Mouse (Mus musculus) forebrain, embryonic 11.5 days (tissue): Measurements from ENCODE around the gene Trhr2. TPM values are rescaled to one million over a fixed set of nuclear protein-coding genes. Genes with fewer than 3 reads are reported as not detected.

Experiments used
- ATAC-seq: fragments of 200-750 bp; cut with Nextera tagmentation; replicated peaks from 2 replicates; pipeline ENCODE4 v1.8.0; 2017; ENCODE audit warnings: moderate TSS enrichment; ENCODE audit not compliant: low FRiP score
- DNase-seq: peaks from one replicate; pipeline ENCODE4 v3.0.0-alpha.2; 2017; ENCODE audit warnings: low spot score
- H3K27ac ChIP-seq: fragments of 300-500 bp; sonication (generic); 2 replicates; pipeline ENCODE4 v1.5.1; 2014; ENCODE audit warnings: low read depth, low read length
- H3K27me3 ChIP-seq: fragments of 300-500 bp; sonication (generic); 2 replicates; pipeline ENCODE4 v1.6.1; 2014; ENCODE audit warnings: mild to moderate bottlenecking, low read length, mixed read lengths; ENCODE audit not compliant: control insufficient read depth, insufficient read depth
- H3K36me3 ChIP-seq: fragments of 300-500 bp; sonication (generic); 2 replicates; pipeline ENCODE4 v1.6.1; 2014; ENCODE audit warnings: mild to moderate bottlenecking, low read length, moderate library complexity, mixed read lengths; ENCODE audit not compliant: control insufficient read depth, insufficient read depth
- H3K4me1 ChIP-seq: fragments of 300-500 bp; sonication (generic); replicated peaks from 2 replicates; pipeline ENCODE4 v1.6.1; 2014; ENCODE audit warnings: low read length, mixed read lengths; ENCODE audit not compliant: control insufficient read depth, insufficient read depth
- H3K4me2 ChIP-seq: fragments of 300-500 bp; sonication (generic); 2 replicates; pipeline ENCODE4 v1.6.1; 2014; ENCODE audit warnings: low read depth, mild to moderate bottlenecking, low read length, moderate library complexity, mixed read lengths; ENCODE audit not compliant: severe bottlenecking
- H3K4me3 ChIP-seq: fragments of 300-500 bp; sonication (generic); 2 replicates; pipeline ENCODE4 v1.5.1; 2014; ENCODE audit warnings: low read depth, low read length
- H3K9ac ChIP-seq: fragments of 300-500 bp; sonication (generic); 2 replicates; pipeline ENCODE4 v1.6.1; 2014; ENCODE audit warnings: low read length
- H3K9me3 ChIP-seq: fragments of 300-500 bp; sonication (generic); 2 replicates; pipeline ENCODE4 v1.6.1; 2016; ENCODE audit warnings: low read length, mixed read lengths; ENCODE audit not compliant: control insufficient read depth
- WGBS: fragments of 180-500 bp; shearing (Covaris S2); extraction: QIAGEN DNeasy Blood & Tissue Kit; methylation state at CpG from one replicate; pipeline ENCODE4 v1.1.7; 2014; 5-methylcytosine and 5-hydroxymethylcytosine counted together
- polyA plus RNA-seq: library from polyadenylated mRNA; unstranded; fragments of >200 nt; fragmentation: Nextera tagmentation; extraction: Ambion mirVana; gene quantifications from 2 replicates; pipeline ENCODE4 v1.2.1, GENCODE M21; 2014

The Trhr2 gene
- polyA plus RNA-seq, 1 experiment from 2014 or later, result not detected

DNA sequence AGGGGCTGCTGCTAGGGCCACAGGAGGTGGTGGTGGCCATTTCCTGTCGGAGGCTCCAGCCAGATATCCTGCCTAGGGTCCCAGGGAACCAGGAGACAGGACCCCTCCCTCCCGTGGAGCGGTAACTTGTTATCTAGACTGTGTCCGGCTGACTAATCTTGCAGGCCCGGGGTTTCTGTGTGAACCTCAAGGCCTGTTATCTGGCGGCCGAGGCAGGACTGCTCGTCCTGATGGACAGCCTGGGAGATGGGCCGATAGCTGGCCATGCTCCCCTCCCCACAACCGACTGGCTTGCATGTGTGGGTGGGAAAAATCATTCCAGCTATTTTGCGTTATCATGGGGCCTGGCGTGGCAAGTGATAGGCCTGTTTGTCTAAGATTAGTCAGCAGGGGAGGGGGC lies 47.2 kb downstream of the Trhr2 start:
- Histone ChIP-seq H3K9me3 (no peaks in the 10 kb centered on the region), H3K27ac (no peak overlapping the region), H3K4me3 (no peak overlapping the region), H3K9ac (no peak overlapping the region), H3K27me3 (no peaks in the 10 kb centered on the region), H3K36me3 (no peaks in the 10 kb centered on the region), H3K4me2 (no peak overlapping the region), H3K4me1 (0 out of 2 replicates have a peak, but pooled peaks cover 2% of the 10 kb centered on the region)
- DNase-seq, result no peak
- ATAC-seq, result no peak
- WGBS, result 71% methylated on average over 12 of the region's 12 CpGs

DNA sequence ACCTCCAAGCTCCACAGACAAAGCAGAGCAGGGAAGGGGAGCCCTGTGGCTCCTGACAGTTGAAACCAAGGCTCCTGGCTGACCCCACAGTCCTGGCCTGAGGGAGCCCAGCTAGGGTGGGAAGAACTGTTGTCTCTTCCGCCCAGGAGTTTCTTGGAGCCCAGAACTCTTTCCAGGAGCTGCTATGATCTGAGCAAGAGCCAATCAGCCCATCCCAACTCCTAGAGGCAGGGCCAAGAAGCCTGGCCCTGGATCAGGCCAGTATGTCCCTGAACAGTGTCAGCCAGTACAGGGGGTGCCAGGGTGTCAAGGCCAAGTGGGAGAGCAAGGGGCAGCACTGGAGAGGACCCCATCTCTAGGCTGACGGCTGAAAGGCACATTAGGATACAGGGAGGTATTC lies 48.0 kb downstream of the Trhr2 start:
- H3K4me2 ChIP-seq, result no peak overlapping the region
- H3K4me1 ChIP-seq, result no peaks in the 10 kb centered on the region
- no peaks in the 10 kb centered on the region for H3K9me3 ChIP-seq
- DNase-seq (no peak), ATAC-seq (no peak)
- 0 out of 2 replicates have a peak overlapping the region, but pooled peaks have one; percentile 3 for H3K27ac ChIP-seq
- H3K27me3 ChIP-seq, result no peaks in the 10 kb centered on the region
- H3K4me3 ChIP-seq, result no peak overlapping the region
- H3K36me3 ChIP-seq, result no peaks in the 10 kb centered on the region
- 76% methylated on average over 2 of the region's 2 CpGs for WGBS
- no peak overlapping the region for H3K9ac ChIP-seq

DNA sequence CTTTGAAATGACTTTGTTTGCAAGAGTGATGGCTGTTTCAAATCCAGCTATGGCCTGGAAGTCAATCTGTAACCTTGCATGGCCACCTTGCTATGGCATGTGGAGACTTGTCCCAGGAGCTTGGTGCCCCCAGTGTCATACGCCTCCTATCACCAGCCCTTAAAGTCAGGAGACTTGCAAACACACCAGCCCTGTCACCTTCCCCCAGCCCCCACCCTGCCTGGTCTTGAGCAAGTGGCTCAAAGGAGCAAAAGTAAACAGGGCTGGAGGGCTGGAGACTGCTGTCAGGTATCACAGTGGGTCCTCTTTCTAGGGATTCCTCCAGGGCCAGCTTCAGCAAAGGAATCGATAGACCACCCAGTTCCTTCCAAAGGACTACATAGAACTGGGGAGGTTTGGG lies 49.4 kb downstream of the Trhr2 start:
- Histone ChIP-seq H3K27me3 (no peaks in the 10 kb centered on the region), H3K4me2 (no peak overlapping the region), H3K36me3 (no peaks in the 10 kb centered on the region), H3K9me3 (no peaks in the 10 kb centered on the region), H3K9ac (no peak overlapping the region), H3K4me1 (no peaks in the 10 kb centered on the region), H3K4me3 (no peak overlapping the region), H3K27ac (no peak overlapping the region)
- DNase-seq (no peak), ATAC-seq (no peak)
- WGBS, result 83% methylated on average over 2 of the region's 2 CpGs

DNA sequence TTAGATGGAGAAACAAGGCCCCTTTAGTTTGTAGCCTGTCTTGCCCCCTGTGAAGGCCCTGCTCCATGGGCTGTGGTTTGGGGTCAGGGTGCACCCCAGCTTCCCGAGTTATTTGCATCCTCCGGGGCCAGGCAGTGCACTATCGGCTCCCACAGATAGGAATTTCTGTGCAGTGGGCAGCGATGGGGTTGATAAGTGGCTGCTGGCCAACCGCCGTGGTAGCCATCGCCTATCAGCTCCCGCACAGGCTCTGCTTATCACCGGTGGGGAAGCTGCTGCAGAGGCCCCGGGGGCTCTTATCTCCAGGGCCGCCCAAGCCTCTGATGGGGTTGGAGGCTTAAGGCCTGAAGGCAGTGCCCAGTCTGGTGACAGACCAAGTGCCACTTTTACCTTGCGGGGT lies 51.3 kb downstream of the Trhr2 start:
- no peaks in the 10 kb centered on the region for H3K36me3 ChIP-seq
- H3K27ac ChIP-seq, result no peak overlapping the region
- no peak overlapping the region for H3K9ac ChIP-seq
- H3K9me3 ChIP-seq, result no peaks in the 10 kb centered on the region
- H3K4me1 ChIP-seq, result no peaks in the 10 kb centered on the region
- no peak for ATAC-seq
- WGBS, result 84% methylated on average over 12 of the region's 12 CpGs
- no peak for DNase-seq
- H3K4me2 ChIP-seq, result no peak overlapping the region
- H3K4me3 ChIP-seq, result no peak overlapping the region
- no peaks in the 10 kb centered on the region for H3K27me3 ChIP-seq

DNA sequence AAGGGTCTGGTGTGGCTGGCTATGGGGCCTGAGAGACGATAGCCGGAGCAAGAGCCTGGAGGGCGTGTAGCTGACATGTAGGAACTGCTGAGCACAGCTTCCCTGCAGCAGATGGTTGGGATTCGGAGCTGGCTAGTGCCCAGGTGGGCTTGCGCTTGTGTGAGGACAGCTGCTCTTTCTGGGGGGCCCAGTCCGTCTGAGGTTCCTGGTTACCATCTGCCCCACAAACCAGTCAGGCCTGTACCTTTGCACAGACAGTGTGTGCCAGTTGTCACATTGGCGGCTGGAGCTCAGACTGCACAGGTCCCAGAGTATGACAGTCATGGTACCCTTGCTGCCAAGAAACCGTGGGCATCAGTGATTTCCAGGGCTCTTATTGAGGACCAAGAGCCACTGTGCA lies 52.7 kb downstream of the Trhr2 start:
- Histone ChIP-seq H3K9ac (no peak overlapping the region), H3K4me2 (no peak overlapping the region), H3K27ac (no peak overlapping the region), H3K27me3 (no peaks in the 10 kb centered on the region), H3K9me3 (no peaks in the 10 kb centered on the region), H3K4me1 (no peaks in the 10 kb centered on the region), H3K4me3 (no peak overlapping the region), H3K36me3 (no peaks in the 10 kb centered on the region)
- ATAC-seq (no peak), DNase-seq (no peak)
- 86% methylated on average over 8 of the region's 8 CpGs for WGBS

Other genes with a start within 250 kb of the Trhr2 start
- gene Zfpm1, start 78.6 kb downstream of the Trhr2 start, polyA plus RNA-seq, result 1.4 and 2.1 TPM in 2 replicates
- gene Zc3h18, start 15.9 kb upstream of the Trhr2 start, polyA plus RNA-seq, result 54.8 and 57.4 TPM in 2 replicates
- gene Il17c, start 61.3 kb upstream of the Trhr2 start, polyA plus RNA-seq, result not detected in 2 replicates
- gene Cyba, start 72.2 kb upstream of the Trhr2 start, polyA plus RNA-seq, result 52.3 and 58.2 TPM in 2 replicates
- gene Mvd, start 82.7 kb upstream of the Trhr2 start, polyA plus RNA-seq, result 47.4 and 50.3 TPM in 2 replicates
- gene Snai3, start 100.0 kb upstream of the Trhr2 start, polyA plus RNA-seq, result 0.37 TPM in 1 of 2 replicates, not detected in the other
- 31.2 and 36.0 TPM in 2 replicates for gene Rnf166, start 115.3 kb upstream of the Trhr2 start, polyA plus RNA-seq
- 75.7 and 84.5 TPM in 2 replicates for gene Ctu2, start 115.4 kb upstream of the Trhr2 start, polyA plus RNA-seq
- 5.8 and 5.9 TPM in 2 replicates for gene Piezo1, start 190.6 kb upstream of the Trhr2 start, polyA plus RNA-seq
- 57.9 and 59.6 TPM in 2 replicates for gene Cdt1, start 207.3 kb upstream of the Trhr2 start, polyA plus RNA-seq
- 235 and 251 TPM in 2 replicates for gene Aprt, start 216.2 kb upstream of the Trhr2 start, polyA plus RNA-seq